Mouse (Mus musculus) ES-Bruce4 (cell line): ENCODE measurements around the gene Dvl1.

Experiments used
- CTCF ChIP-seq: IDR thresholded peaks from one replicate; pipeline ENCODE4 v1.8.1; 2011; ENCODE audit warnings: low read depth, low read length
- POLR2A ChIP-seq: IDR thresholded peaks from one replicate; pipeline ENCODE4 v1.8.1; 2011; ENCODE audit warnings: low read length; ENCODE audit not compliant: insufficient read depth

DNA sequence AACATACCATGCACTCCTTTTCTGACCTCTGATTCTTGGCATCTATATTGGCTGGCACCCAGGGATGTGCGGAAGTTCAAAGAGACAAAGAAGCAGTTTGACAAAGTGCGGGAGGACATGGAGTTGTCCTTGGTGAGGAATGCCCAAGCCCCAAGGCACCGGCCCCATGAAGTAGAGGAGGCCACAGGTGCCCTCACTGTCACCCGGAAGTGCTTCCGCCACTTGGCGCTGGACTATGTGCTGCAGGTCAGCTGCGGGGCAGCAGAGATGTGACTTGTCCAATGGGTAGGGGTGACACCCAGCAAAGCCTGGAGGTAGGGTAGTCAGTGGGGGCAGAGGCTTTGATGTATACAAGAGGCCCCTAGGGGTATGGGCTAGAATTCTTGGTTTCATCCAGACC, 52.2 kb downstream of the Dvl1 start:
- TF ChIP-seq POLR2A (no peak), CTCF (no peak)
